Mouse (Mus musculus) duodenum, adult 2 months (tissue): ENCODE results near the gene Wnk1. TPM values are rescaled to one million over a fixed set of nuclear protein-coding genes. Genes with fewer than 3 reads are reported as not detected.

Experiments
- polyA plus RNA-seq: library from polyadenylated mRNA; depleted of rRNA; stranded (reverse); fragments of >200 nt; gene quantifications from 2 replicates; pipeline ENCODE4 v1.2.3, GENCODE M21; 2012; ENCODE audit warnings: low replicate concordance; rRNA removed

Wnk1 gene
- polyA plus RNA-seq: 12.0 and 28.2 TPM in 2 replicates

DNA sequence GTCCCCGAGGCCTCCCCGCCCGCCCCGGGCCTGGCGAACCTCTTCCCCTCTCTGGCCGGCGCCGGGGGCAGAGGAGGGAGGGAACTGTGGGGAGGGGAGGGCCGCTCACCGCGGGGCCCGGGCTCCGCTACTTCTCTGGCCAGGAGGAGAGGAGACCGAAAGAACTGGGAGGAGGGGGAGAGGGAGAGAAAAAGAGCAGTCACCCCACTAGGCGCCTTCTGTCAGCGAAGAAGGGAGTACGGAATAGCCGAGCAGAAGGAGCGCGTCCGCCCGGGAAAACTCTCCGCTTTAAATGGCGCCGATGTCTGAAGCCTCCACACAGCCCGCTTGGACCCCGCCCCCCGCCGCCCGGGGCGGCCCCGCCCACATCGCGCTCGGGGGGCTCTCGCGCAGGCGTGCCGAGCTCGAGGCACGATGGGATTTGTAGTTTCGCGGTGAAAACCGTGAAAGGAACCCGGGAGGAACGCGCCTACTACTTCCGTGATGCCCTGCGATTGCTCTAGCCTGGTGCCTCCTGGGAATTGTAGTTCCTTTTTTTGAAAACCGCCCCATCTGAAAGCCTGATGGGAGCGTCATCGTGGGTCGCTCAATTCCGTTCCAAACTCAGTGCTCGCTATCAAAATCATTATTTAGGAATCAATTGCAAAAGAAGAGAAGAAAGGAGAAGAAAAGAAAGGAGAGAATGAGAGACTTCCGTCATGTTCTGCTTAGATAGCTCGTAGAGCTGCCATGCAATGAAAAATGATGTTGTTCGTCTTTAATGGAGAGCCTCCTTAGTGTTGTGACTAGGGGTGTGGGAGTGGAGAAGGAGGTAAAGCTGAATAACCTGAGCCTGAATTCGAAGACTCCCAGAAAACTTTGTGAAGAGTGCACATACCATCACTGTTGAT, at the start of gene Wnk1:
TSS of gene Wnk1 (minus strand) at position 307 of the 890 bp plus-strand sequence.

GRCm38 (mm10) chr6:119902204-119903080, 136.0 kb downstream of the Wnk1 start, which contains the start of gene Rad52:
Gene Rad52 (plus strand): TSS chr6:119902698.

Other genes starting within 250 kb of the Wnk1 start
- 2.6 and 3.2 TPM in 2 replicates for gene Erc1, start 190.5 kb downstream of the Wnk1 start, polyA plus RNA-seq
- gene Rad52, start 136.0 kb downstream of the Wnk1 start, polyA plus RNA-seq: 10.4 and 13.3 TPM in 2 replicates
- gene Ninj2, start 54.7 kb upstream of the Wnk1 start, polyA plus RNA-seq: 0.28 TPM in 1 of 2 replicates, not detected in the other